Mouse (Mus musculus) embryonic fibroblast, embryonic 13.5 days (primary cell): Measurements from ENCODE around the gene Uaca. TPM values are rescaled to one million over a fixed set of nuclear protein-coding genes. Genes with fewer than 3 reads are reported as not detected.

Experiments
- H3K27ac ChIP-seq: 2 replicates; pipeline ENCODE4 v1.5.1; 2012; ENCODE audit warnings: low read length, control low read depth, inconsistent platforms; ENCODE audit not compliant: insufficient read depth
- H3K4me1 ChIP-seq: 2 replicates; pipeline ENCODE4 v1.6.1; 2011; ENCODE audit warnings: low read length; ENCODE audit not compliant: control insufficient read depth, insufficient read depth
- H3K4me3 ChIP-seq: 2 replicates; pipeline ENCODE4 v1.5.1; 2011; ENCODE audit warnings: mild to moderate bottlenecking, control low read depth, low read length; ENCODE audit not compliant: insufficient read depth
- CTCF ChIP-seq: IDR thresholded peaks from 2 replicates; pipeline ENCODE4 v1.5.1; 2011; ENCODE audit warnings: mild to moderate bottlenecking, control low read depth, low read length, moderate library complexity, borderline replicate concordance; ENCODE audit not compliant: insufficient read depth
- POLR2A ChIP-seq: IDR thresholded peaks from 2 replicates; pipeline ENCODE4 v1.6.1; 2011; ENCODE audit warnings: low read depth, mild to moderate bottlenecking, control low read depth, low read length, moderate library complexity
- polyA plus RNA-seq: library from polyadenylated mRNA; stranded (reverse); fragments of >200 nt; gene quantifications from 2 replicates; pipeline ENCODE4 v1.2.4, GENCODE M21; 2011; ENCODE audit warnings: low read depth; ENCODE audit not compliant: missing spikeins, insufficient read length

Gene Uaca
- polyA plus RNA-seq, 1 experiment = 15.1 TPM

DNA sequence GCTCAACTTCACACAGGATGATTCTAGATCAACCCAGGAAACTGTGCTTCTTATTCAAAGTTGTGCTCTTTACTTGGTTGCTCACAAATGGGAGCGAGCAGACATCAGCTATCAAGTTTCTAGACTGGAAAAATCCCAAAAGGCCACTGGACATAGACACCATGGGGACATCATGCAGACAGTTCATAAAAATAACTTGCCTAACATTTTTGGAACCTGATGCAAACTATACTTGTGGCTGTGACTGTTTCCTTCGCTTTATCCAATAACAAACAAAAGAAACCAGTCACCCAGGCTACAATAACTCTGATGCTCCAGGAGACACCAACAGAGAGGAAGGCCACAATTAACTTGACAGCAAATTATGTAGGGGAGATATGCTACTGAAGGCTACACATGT lies 4.1 kb upstream of the Uaca start:
- H3K4me3 ChIP-seq = no peak overlapping the region
- H3K4me1 ChIP-seq = no peaks in the 10 kb centered on the region
- no peak for TF ChIP-seq CTCF
- no peak for TF ChIP-seq POLR2A
- no peak overlapping the region for H3K27ac ChIP-seq

DNA sequence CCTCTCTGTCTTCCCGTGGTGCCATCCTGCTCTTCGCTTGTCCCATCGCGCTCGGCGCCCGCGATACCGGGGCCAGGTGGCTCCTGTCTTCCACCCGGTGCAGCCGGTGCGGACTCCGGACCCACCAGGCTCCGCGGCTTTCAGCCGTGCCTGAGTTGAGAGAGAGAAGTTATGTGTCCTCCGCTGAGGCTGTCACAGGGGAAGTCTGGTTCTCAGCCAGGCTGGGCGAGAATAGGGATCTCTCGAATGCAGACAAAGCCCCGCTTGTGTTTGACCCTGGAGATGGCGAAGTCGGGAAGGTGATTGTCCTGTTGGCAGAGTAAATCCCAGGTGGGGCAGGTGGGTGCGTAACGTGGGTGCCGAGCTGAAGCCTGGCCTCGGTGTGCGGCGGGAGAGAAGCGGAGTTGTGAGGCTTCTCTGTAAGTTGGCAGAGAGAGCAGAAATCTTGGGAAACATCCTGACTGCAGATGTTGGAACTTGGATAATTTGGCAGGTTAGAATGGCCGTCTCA lies 554 bp downstream of the Uaca start:
- no peak overlapping the region for H3K27ac ChIP-seq
- peak overlapping the region; percentile 91 for H3K4me3 ChIP-seq
- H3K4me1 ChIP-seq = no peaks in the 10 kb centered on the region; the same call in 1 of the 2 replicates
- TF ChIP-seq POLR2A (no peak), CTCF (no peak)

GRCm38 (mm10) chr9:60796076-60796475 lies 1.7 kb downstream of the Uaca start:
- no peaks in the 10 kb centered on the region; the same call in 1 of the 2 replicates for H3K4me1 ChIP-seq
- TF ChIP-seq POLR2A (no peak), CTCF (no peak)
- no peak overlapping the region for H3K4me3 ChIP-seq
- no peak overlapping the region for H3K27ac ChIP-seq

- TF ChIP-seq POLR2A (no peak), CTCF (no peak)
- H3K27ac ChIP-seq = no peak overlapping the region
- H3K4me1 ChIP-seq = no peaks in the 10 kb centered on the region; the same call in 1 of the 2 replicates
- no peak overlapping the region for H3K4me3 ChIP-seq
Observed at GRCm38 (mm10) chr9:60797126-60797525, 2.8 kb downstream of the Uaca start.

DNA sequence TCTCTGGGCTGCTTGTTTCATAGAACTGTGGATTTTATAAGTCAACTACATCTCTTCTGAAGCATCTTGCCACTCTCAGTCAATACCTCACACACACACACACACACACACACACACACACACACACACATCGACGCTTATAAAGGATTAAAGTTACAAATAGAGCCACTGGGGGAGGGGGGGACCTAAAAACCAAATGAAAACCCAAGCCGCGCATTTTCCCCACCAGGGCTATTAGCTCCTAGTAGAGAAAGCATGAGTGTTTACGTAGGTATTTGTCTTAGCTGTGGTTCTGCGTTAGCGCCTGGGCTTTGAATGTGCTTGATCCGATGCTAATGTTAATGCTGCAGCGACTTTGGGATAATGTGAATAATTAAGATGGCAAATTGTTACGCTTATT lies 4.7 kb downstream of the Uaca start:
- no peak overlapping the region for H3K4me3 ChIP-seq
- H3K27ac ChIP-seq = no peak overlapping the region
- H3K4me1 ChIP-seq = no peaks in the 10 kb centered on the region; the same call in 1 of the 2 replicates
- no peak for TF ChIP-seq POLR2A
- TF ChIP-seq CTCF = no peak

- TF ChIP-seq CTCF (no peak), POLR2A (no peak)
- H3K4me1 ChIP-seq = no peaks in the 10 kb centered on the region; the same call in 1 of the 2 replicates
- no peak overlapping the region for H3K4me3 ChIP-seq
- H3K27ac ChIP-seq = no peak overlapping the region
Observed at GRCm38 (mm10) chr9:60800663-60801382, 6.5 kb downstream of the Uaca start.

DNA sequence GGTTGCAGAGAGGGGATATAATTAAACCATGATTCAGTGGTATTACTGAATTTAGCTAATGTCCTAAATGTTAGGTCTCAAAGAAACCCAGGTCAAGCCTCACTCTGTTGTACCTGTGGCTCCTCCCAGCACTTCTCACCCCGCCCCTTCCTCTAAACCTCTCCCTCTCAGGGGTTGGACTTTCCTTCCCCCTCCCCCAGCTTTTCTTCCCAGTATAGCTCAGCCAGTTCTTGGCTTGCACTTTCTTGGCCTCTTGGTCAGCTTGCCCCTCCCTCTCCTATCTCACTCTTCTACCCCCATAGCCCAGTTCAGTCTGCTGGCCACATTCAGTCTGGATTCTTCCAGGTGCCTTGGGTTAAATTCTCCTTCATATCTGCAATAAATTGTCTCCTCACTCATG lies 7.4 kb downstream of the Uaca start:
- no peak for TF ChIP-seq CTCF
- no peak for TF ChIP-seq POLR2A
- Histone ChIP-seq H3K4me3 (no peak overlapping the region), H3K27ac (no peak overlapping the region), H3K4me1 (no peaks in the 10 kb centered on the region)

DNA sequence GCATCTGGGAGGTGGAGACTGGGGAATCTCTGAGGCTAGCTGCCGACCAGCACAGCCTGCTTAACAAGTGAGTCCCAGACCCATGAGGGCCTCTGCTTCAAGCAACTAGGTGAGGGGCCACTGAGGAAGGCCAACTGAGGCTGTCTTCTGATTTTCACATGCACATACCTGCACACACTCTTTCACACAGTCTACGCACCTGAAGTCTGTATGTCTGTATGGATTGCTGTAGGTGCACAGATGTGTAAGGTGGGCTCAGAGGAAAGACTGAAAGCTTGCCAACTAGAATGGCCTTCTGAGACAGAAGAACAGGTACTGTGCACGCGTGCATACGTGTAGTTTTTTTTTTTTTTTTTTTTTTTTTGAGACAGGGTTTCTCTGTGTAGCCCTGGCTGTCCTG lies 8.0 kb downstream of the Uaca start:
- Histone ChIP-seq H3K4me3 (no peak overlapping the region), H3K4me1 (no peaks in the 10 kb centered on the region), H3K27ac (no peak overlapping the region)
- no peak for TF ChIP-seq CTCF
- TF ChIP-seq POLR2A = no peak

DNA sequence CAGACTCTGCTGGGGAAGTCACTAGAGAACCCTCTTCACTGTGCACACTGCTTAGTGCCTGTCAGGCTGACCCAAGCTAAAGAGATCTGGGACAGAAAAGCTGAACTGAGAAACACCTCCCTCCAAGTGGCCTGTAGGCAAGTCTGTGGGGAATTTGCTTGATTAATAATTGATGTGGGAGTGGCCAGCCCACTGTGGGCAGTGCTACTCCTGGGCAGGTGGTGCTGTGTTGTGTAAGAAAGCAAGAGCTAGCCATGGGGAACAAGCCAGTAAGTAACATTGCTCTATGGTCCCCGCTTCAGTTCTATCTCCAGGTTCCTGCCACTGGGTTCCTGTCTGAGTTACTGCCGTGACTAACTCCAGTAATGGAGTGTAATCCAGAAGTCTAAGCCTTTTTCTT lies 11.7 kb downstream of the Uaca start:
- no peaks in the 10 kb centered on the region for H3K4me1 ChIP-seq
- TF ChIP-seq POLR2A (no peak), CTCF (no peak)
- no peak overlapping the region for H3K4me3 ChIP-seq
- no peak overlapping the region for H3K27ac ChIP-seq

GRCm38 (mm10) chr9:60807996-60808395 lies 13.7 kb downstream of the Uaca start:
- no peak for TF ChIP-seq POLR2A
- TF ChIP-seq CTCF = no peak
- Histone ChIP-seq H3K27ac (no peak overlapping the region), H3K4me1 (no peaks in the 10 kb centered on the region), H3K4me3 (no peak overlapping the region)
